Mouse (Mus musculus) stomach, postnatal 0 days (tissue): ENCODE measurements at regions not wholly inside any gene's neighbourhood (a gene's known extent, or its start where the extent isn't known, plus 50 kb on each side); places are given as distances from the start of the nearest gene placed in this dataset.

Source experiments
- CTCF ChIP-seq: IDR thresholded peaks from 2 replicates; pipeline ENCODE4 v1.5.1; 2016; ENCODE audit warnings: antibody characterized with exemption, low read depth, mild to moderate bottlenecking, moderate library complexity
- EP300 ChIP-seq: optimal IDR thresholded peaks from 2 replicates; pipeline ENCODE3; 2016; ENCODE audit warnings: antibody characterized with exemption

DNA sequence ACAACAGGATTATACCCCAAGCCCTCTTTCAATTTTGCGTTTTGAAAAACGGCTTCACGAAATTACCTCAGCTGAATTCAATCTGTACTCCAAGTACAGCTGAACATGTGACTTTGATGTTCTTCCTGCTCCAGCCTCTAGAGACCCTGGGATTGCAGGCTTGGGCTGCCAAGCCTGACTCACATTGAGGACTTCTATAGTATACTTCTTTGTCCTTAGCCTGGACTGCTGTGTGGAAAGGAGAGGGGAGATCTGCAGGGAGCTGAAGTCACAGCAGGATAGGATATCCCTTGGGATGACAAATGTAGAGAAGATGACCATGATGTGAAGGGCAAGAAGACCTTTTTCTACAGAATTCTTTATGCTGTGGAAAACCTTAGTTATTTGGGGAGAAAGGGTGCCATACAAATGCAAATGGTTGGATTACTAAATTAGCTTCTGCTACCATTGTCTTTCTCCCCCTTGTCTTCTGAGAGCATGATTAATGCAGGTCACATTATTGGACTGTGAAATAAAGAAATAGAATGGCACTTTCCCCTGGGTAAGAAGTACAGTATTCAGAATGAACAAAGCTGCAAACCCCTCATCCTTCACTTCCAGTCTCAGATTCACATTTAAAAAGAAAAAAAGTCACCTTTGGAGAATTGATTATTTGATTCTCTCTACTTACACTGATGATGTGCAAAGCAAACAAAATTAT, 557.7 kb upstream of the Kif2b start:
- TF ChIP-seq CTCF = no peak
- TF ChIP-seq EP300 = no peak
